Mouse (Mus musculus): Measurements from ENCODE around the gene Esp18.

Gene Esp18

DNA sequence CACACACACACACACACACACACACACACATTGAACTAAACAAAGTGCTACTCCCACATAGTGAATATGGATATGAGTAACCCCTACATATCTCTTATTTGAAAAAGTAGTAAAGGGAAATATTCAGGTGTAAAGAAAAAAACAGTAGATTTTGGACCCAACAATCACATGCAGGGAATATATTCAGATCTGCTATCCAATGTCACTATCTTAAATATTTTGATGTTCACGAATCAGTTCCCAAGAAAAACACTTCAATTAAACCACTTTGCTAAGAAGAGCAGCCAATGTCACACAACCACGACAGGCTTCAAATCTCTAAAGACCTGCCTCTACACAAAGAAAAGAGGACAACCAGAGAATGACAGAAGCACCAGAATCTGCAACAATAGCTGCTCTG, at the start of gene Esp18:
Gene Esp18, plus strand, starts transcription at position 301 of the 400 bp plus-strand sequence.
- DNase-seq: no peak

DNA sequence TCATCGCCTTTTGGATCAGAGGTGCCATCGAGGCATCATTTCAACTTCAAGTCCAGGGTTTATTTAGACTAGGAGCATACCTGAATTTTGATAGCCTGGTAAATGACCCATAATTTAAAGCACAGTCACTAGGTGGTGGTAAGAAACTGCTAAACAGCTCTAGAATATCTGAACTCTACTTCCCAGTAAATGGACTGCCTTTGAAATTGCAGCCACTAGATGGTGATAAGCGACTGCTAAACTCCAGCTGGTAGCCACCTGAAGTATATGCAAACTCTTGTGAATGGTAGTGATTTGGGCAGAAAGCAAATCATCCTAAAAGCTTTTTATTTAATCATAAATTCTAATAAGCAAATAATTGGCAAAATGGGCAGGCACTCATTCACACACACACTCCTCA, 42.8 kb upstream of the Esp18 start:
- DNase-seq: no peak
